Mouse (Mus musculus) urinary bladder, postnatal 0 days (tissue): ENCODE measurements around the gene Lig1. TPM values are rescaled to one million over a fixed set of nuclear protein-coding genes. Genes with fewer than 3 reads are reported as not detected.

Experiments
- polyA plus RNA-seq: library from polyadenylated mRNA; unstranded; fragments of >200 nt; fragmentation: Nextera tagmentation; extraction: Ambion mirVana; gene quantifications from 2 replicates; pipeline ENCODE4 v1.2.1, GENCODE M21; 2015

The Lig1 gene
- 28.3 and 35.2 TPM in 2 replicates for polyA plus RNA-seq

GRCm38 (mm10) chr7:13277081-13277480, at the start of gene Lig1:
Gene Lig1 (plus strand): TSS chr7:13277283.

GRCm38 (mm10) chr7:13278308-13278891, 1.3 kb downstream of the Lig1 start, which contains the start of gene Zswim9:
Gene Zswim9 (minus strand): TSS chr7:13278721.

GRCm38 (mm10) chr7:13324316-13324715, 47.2 kb downstream of the Lig1 start, which contains the start of gene Pla2g4c:
Gene Pla2g4c (plus strand): TSS chr7:13324655.

Other genes starting within 250 kb of the Lig1 start
- 211 and 212 TPM in 2 replicates for gene Chmp2a, start 242.5 kb upstream of the Lig1 start, polyA plus RNA-seq
- gene Ube2m, start 239.0 kb upstream of the Lig1 start, polyA plus RNA-seq = 90.5 and 91.6 TPM in 2 replicates
- 0.90 and 1.4 TPM in 2 replicates for gene Mzf1, start 222.5 kb upstream of the Lig1 start, polyA plus RNA-seq
- gene Vmn1r85, start 182.1 kb upstream of the Lig1 start, polyA plus RNA-seq = not detected in 2 replicates
- gene Vmn1r86, start 157.4 kb upstream of the Lig1 start, polyA plus RNA-seq = not detected in 2 replicates
- gene Vmn1r87, start 137.1 kb upstream of the Lig1 start, polyA plus RNA-seq = not detected in 2 replicates
- gene Vmn1r88, start 117.7 kb upstream of the Lig1 start, polyA plus RNA-seq = not detected in 2 replicates
- not detected in 2 replicates for gene Vmn1r89, start 64.3 kb upstream of the Lig1 start, polyA plus RNA-seq
- gene Zswim9, start 1.4 kb downstream of the Lig1 start, polyA plus RNA-seq = 3.8 and 4.8 TPM in 2 replicates
- 0.11 and 0.15 TPM in 2 replicates for gene Pla2g4c, start 47.4 kb downstream of the Lig1 start, polyA plus RNA-seq
- gene Cabp5, start 120.8 kb downstream of the Lig1 start, polyA plus RNA-seq = not detected in 2 replicates
- gene Bsph1, start 173.6 kb downstream of the Lig1 start, polyA plus RNA-seq = not detected in 2 replicates